Mouse (Mus musculus) liver, adult 2 months (tissue): ENCODE measurements at regions not wholly inside any gene's neighbourhood (a gene's known extent, or its start where the extent isn't known, plus 50 kb on each side); places are given as distances from the start of the nearest gene placed in this dataset.
"Not testable (repeated sequence)": the region's sequence is repeated elsewhere in the genome, so short reads cannot be mapped to it uniquely, and the experiment has no call there.

Source experiments
- CTCF ChIP-seq: fragments of 200-500 bp; IDR thresholded peaks from 2 replicates; pipeline ENCODE4 v1.5.1; 2011; ENCODE audit warnings: low read depth, low read length, control low read depth
- POLR2A ChIP-seq: fragments of 200-500 bp; IDR thresholded peaks from 2 replicates; pipeline ENCODE4 v1.6.1; 2011; ENCODE audit warnings: low read length, control low read depth; ENCODE audit not compliant: insufficient read depth; ENCODE audit errors: extremely low read depth

DNA sequence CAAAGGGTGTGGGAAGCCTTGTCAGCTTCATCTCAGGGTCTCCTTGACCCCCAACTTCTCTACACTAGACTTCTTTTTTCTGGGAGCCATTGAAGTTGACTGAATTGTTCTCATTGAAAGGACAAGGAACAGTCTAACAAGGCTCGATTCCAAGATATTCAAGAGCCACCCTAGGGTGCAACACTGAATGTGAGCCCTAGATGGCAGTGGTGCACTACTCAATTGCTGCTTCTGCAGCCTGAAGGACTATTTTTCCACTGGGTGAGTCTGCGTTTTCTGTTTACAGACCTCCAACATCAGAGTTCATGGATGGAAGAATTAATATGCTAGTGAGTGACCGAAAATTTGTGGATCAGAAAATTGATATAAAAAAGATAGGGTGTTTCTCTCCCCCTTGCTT, 161.5 kb downstream of the Hpcal1 start:
- not testable (repeated sequence) for TF ChIP-seq POLR2A
- peak; percentile 50; the same call in 1 of the 2 replicates for TF ChIP-seq CTCF
